Mouse (Mus musculus) intestine, embryonic 14.5 days (tissue): ENCODE measurements around the gene Arhgap4. TPM values are rescaled to one million over a fixed set of nuclear protein-coding genes. Genes with fewer than 3 reads are reported as not detected.

ENCODE experiments used
- ATAC-seq: fragments of 200-750 bp; cut with Nextera tagmentation; replicated peaks from 2 replicates; pipeline ENCODE4 v1.8.0; 2017; ENCODE audit warnings: low read depth, moderate number of reproducible peaks, moderate TSS enrichment, moderate library complexity; ENCODE audit not compliant: low FRiP score, low TSS enrichment
- DNase-seq: peaks from one replicate; pipeline ENCODE4 v3.0.0-alpha.2; 2018; ENCODE audit warnings: low spot score
- H3K27ac ChIP-seq: fragments of 300-500 bp; sonication (generic); 2 replicates; pipeline ENCODE4 v1.5.1; 2014; ENCODE audit warnings: low read depth, mild to moderate bottlenecking, control low read depth
- H3K27me3 ChIP-seq: fragments of 300-500 bp; sonication (generic); replicated peaks from 2 replicates; pipeline ENCODE4 v1.6.1; 2014; ENCODE audit warnings: low read length, control low read depth; ENCODE audit not compliant: control insufficient read depth, insufficient read depth
- H3K36me3 ChIP-seq: fragments of 300-500 bp; sonication (generic); 2 replicates; pipeline ENCODE4 v1.6.1; 2014; ENCODE audit warnings: low read length, control low read depth; ENCODE audit not compliant: control insufficient read depth, insufficient read depth
- H3K4me1 ChIP-seq: fragments of 300-500 bp; sonication (generic); replicated peaks from 2 replicates; pipeline ENCODE4 v1.6.1; 2014; ENCODE audit warnings: low read length, control low read depth, mixed read lengths; ENCODE audit not compliant: control insufficient read depth, insufficient read depth
- H3K4me2 ChIP-seq: fragments of 300-500 bp; sonication (generic); 2 replicates; pipeline ENCODE4 v1.6.1; 2014; ENCODE audit warnings: low read length
- H3K4me3 ChIP-seq: fragments of 300-500 bp; sonication (generic); 2 replicates; pipeline ENCODE4 v1.5.1; 2014; ENCODE audit warnings: low read depth, low read length, control low read depth, mixed read lengths
- H3K9ac ChIP-seq: fragments of 300-500 bp; sonication (generic); 2 replicates; pipeline ENCODE4 v1.6.1; 2014; ENCODE audit warnings: mild to moderate bottlenecking, low read length
- H3K9me3 ChIP-seq: fragments of 300-500 bp; sonication (generic); 2 replicates; pipeline ENCODE4 v1.6.1; 2016; ENCODE audit warnings: low read length, control low read depth; ENCODE audit not compliant: control insufficient read depth
- WGBS: fragments of 180-500 bp; shearing (Covaris S2); extraction: QIAGEN DNeasy Blood & Tissue Kit; methylation state at CpG from one replicate; pipeline ENCODE4 v1.1.7; 2014; 5-methylcytosine and 5-hydroxymethylcytosine counted together
- polyA plus RNA-seq: library from polyadenylated mRNA; unstranded; fragments of >200 nt; fragmentation: Nextera tagmentation; extraction: Ambion mirVana; gene quantifications from 2 replicates; pipeline ENCODE4 v1.2.1, GENCODE M21; 2014

Gene Arhgap4
- polyA plus RNA-seq, 1 experiment from 2014 or later = 4.3 TPM

DNA sequence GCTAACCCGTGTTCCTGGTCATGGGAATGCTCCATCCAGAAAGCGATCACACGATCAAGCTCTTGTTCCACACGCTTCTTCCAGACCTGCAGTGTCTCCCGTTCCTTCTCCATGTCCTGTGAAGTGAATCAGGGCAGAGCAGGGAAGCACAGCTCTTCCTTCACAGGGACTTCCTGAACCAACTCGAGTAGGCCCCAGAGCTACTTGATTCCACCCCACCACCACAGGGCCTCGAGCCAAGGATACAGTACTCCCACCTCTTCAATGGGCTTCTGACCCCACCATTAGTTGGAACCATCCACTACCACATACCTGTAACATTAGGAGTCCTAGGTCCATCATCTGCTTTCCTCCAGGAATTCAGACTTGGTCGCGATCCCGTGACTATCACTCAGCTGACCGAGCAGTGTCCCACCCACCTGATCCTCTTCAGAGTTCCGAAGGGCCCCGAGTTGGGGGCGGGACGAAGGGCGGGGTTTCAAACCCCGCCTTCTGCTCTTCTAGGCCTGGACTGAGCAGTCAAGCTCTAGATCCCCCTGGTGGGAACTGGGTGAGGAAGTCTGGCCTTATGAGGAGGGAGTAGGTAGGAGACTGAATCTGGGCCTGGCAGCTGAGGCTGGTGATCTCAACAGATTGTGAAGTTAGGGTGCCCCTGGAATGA, 8.9 kb upstream of the Arhgap4 start, which contains the start of gene Renbp:
Renbp (minus strand) TSS at position 449 of the 661 bp plus-strand sequence.
- ATAC-seq (peak; percentile 93), DNase-seq (peak; percentile 74)
- Histone ChIP-seq H3K9ac (peak within 1 kb of the TSS; percentile 25; the same call in 1 of the 2 replicates), H3K27me3 (no peaks in the 10 kb centered on the region), H3K36me3 (no peaks in the 10 kb centered on the region), H3K4me2 (peak within 1 kb of the TSS; percentile 46), H3K4me3 (peak within 1 kb of the TSS; percentile 38), H3K4me1 (no peaks in the 10 kb centered on the region), H3K9me3 (no peaks in the 10 kb centered on the region), H3K27ac (no peak within 1 kb of the TSS)
- 37% methylated on average over 17 of the region's 17 CpGs for WGBS

DNA sequence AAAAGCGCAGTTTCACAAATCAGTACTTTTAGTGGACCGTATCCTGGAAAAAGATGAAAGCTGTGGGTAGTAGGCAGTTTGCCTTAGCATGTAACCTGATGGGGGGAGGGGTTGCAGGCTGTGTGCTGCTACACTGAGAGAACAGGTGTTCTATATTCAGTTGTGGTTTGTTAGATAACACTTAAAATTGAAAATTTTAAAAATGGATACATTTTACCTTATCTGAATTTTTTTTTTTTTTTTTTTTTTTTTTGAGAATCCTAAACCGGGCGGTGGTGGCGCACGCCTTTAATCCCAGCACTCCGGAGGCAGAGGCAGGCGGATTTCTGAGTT, 846 bp upstream of the Arhgap4 start:
- 75% methylated on average over 8 of the region's 8 CpGs for WGBS
- H3K9me3 ChIP-seq = no peaks in the 10 kb centered on the region
- ATAC-seq (no peak), DNase-seq (no peak)
- peak overlapping the region; percentile 63 for H3K9ac ChIP-seq
- peak overlapping the region; percentile 57 for H3K4me2 ChIP-seq
- H3K4me1 ChIP-seq = no peaks in the 10 kb centered on the region
- H3K27ac ChIP-seq = peak overlapping the region; percentile 76; the same call in 1 of the 2 replicates
- peak overlapping the region; percentile 56 for H3K4me3 ChIP-seq
- H3K36me3 ChIP-seq = peaks cover 23% of the 10 kb centered on the region
- H3K27me3 ChIP-seq = 0 out of 2 replicates have a peak, but pooled peaks cover 3% of the 10 kb centered on the region

DNA sequence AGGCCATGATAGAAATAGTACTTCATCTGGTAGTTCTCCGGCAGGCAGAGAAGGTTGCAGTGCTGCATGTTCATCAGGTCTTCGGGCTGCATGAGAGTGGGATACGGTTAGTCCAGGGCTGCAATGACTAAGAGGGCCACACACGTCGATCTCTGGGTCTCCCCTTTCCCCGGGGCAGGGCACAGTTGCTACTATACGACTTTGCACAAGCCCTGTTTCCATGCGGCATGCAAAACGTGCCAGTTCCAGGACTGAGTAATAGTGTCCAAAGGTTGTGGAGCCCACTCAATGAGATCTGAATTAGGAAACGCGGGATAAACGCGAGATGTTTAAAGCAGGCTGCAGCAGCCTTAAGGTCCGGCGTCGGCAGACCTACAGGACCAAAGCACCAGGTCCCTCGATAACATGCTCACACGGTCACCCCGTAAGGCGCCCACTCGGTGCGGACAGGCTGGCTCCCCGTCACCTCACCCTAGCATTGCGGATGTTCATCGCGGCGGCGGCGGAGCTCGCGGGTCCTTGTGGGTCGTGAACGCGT, 316 bp downstream of the Arhgap4 start:
- H3K27ac ChIP-seq = peak overlapping the region; percentile 73
- H3K4me3 ChIP-seq = peak overlapping the region; percentile 56
- H3K36me3 ChIP-seq = peaks cover 23% of the 10 kb centered on the region
- peak overlapping the region; percentile 63 for H3K9ac ChIP-seq
- 13% methylated on average over 28 of the region's 34 CpGs for WGBS
- ATAC-seq (peak; percentile 30; the same call in 1 of the 2 replicates), DNase-seq (peak; percentile 58)
- no peaks in the 10 kb centered on the region for H3K4me1 ChIP-seq
- no peaks in the 10 kb centered on the region for H3K9me3 ChIP-seq
- 0 out of 2 replicates have a peak, but pooled peaks cover 3% of the 10 kb centered on the region for H3K27me3 ChIP-seq
- peak overlapping the region; percentile 61 for H3K4me2 ChIP-seq

DNA sequence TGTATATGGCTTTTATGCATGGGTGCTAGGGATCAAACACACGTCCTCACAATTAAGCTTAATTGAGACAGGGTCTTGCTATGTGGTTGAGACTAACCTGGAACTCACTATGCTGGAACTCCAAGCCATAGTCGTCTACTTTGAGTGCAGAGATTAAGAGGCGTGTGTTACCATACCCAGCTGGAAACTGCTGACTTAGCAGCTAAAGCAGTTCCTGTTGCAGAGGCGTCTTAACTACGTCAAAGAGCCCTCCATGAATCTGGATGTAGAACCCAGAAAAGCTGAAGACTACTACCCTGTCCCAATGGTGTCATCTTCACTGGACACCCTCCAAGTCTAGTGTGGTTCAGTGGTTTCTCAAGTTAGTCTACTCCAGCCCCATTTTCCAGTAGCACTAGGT, 3.0 kb downstream of the Arhgap4 start:
- Histone ChIP-seq H3K4me2 (no peak overlapping the region), H3K36me3 (peaks cover 23% of the 10 kb centered on the region), H3K27ac (no peak overlapping the region), H3K9ac (no peak overlapping the region), H3K27me3 (0 out of 2 replicates have a peak, but pooled peaks cover 3% of the 10 kb centered on the region), H3K4me1 (no peaks in the 10 kb centered on the region), H3K9me3 (no peaks in the 10 kb centered on the region), H3K4me3 (no peak overlapping the region)
- no peak for ATAC-seq
- WGBS = 85% methylated on average over 5 of the region's 5 CpGs
- DNase-seq = no peak

DNA sequence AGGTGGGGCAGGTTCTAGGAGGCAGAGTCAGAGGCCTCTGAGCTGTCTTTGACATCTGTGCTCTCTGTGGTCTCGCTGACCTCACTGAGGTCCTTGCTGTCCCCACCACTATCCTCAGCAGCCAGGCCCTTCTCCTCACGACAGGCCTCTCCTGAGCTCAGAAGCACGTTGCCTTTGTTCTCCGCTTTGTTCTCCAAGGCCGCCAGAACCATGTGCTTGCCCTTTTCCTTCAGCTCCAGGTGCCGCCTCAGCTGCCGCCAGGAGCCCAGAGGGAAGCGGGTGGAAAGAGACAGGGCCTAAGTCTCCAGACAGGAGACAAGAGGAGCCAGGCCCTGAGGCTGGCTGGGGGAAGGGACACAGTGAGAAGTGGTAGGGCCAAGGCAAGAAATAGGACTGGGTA, 4.7 kb downstream of the Arhgap4 start:
- 85% methylated on average over 8 of the region's 8 CpGs for whole genome bisulfite sequencing
- ATAC-seq (no peak), DNase-seq (no peak)
- Histone ChIP-seq H3K27ac (no peak overlapping the region), H3K27me3 (0 out of 2 replicates have a peak, but pooled peaks cover 3% of the 10 kb centered on the region), H3K9ac (no peak overlapping the region), H3K36me3 (peaks cover 23% of the 10 kb centered on the region), H3K9me3 (no peaks in the 10 kb centered on the region), H3K4me3 (no peak overlapping the region), H3K4me2 (no peak overlapping the region), H3K4me1 (no peaks in the 10 kb centered on the region)

DNA sequence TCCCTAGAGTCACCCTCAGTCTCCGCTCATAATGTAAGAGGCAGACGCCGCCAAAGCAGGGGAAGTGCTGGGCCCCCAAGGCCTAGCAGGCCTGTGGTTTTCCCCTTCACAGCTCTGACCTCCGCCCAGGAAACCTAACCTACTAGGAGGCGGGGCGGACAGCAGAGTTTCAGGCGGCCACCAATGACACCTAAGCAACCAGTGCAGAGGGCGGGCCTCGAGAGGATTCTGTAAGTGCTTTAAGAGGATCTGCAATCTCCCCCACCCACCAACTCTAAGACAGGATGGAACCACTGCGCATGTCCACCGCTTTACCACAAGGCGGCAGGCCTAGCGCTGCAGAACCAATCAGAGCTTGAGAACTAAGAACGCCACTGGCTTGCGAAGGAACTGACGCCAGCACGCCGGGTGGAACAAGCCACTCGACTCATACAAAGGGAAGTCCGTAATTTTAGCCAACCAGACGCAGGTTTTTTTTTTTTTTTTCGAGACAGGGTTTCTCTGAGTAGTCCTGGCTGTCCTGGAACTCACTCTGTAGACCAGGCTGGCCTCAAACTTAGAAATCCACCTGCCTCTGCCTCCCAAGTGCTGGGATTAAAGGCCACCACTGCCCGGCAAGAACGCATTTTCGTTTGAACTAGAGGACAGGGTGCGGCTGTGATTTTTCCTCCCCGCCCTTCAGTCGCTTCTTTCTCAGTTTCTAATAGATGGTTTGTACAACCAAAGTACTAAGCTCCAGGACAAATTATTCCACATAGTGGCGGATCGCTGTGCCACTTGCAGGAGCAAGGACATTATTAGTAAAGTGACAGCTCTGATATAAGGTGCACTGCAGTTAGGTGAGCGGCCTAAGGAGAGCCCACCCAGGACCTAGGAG, 6.6 kb downstream of the Arhgap4 start:
- Histone ChIP-seq H3K9ac (peak overlapping the region; percentile 20; the same call in 1 of the 2 replicates), H3K4me1 (no peaks in the 10 kb centered on the region), H3K4me3 (no peak overlapping the region), H3K9me3 (no peaks in the 10 kb centered on the region), H3K36me3 (peaks cover 23% of the 10 kb centered on the region), H3K27ac (peak overlapping the region; percentile 73), H3K27me3 (0 out of 2 replicates have a peak, but pooled peaks cover 7% of the 10 kb centered on the region), H3K4me2 (peak overlapping the region; percentile 36)
- DNase-seq (peak; percentile 73), ATAC-seq (peak; percentile 97)
- 19% methylated on average over 31 of the region's 31 CpGs for WGBS

DNA sequence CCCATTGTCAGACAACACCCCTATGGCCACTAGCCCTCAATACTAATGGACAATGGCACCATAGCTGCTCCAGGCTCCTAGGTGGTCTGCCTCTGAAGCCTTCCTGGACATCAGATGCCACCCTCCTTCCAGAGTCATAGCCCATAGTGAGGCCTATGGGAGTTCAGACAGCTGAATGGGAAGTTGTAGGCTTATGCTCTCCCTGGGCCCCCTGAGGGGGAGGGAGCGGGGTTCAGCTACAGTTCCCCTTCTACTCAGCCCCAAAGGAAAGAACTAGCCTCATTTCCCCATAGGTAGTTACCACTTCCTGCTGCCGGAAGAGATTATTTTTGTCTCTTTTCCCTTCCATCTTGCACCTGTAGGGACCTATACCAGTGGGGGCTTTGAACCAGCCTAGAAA, 10.1 kb downstream of the Arhgap4 start:
- no peaks in the 10 kb centered on the region for H3K9me3 ChIP-seq
- H3K36me3 ChIP-seq = no peaks in the 10 kb centered on the region
- no peaks in the 10 kb centered on the region for H3K4me1 ChIP-seq
- no peak overlapping the region for H3K4me3 ChIP-seq
- H3K9ac ChIP-seq = no peak overlapping the region
- WGBS = 87% methylated on average over 2 of the region's 2 CpGs
- H3K27ac ChIP-seq = no peak overlapping the region
- no peak overlapping the region; the same call in 1 of the 2 replicates for H3K4me2 ChIP-seq
- ATAC-seq (no peak), DNase-seq (no peak)
- H3K27me3 ChIP-seq = 0 out of 2 replicates have a peak, but pooled peaks cover 4% of the 10 kb centered on the region

DNA sequence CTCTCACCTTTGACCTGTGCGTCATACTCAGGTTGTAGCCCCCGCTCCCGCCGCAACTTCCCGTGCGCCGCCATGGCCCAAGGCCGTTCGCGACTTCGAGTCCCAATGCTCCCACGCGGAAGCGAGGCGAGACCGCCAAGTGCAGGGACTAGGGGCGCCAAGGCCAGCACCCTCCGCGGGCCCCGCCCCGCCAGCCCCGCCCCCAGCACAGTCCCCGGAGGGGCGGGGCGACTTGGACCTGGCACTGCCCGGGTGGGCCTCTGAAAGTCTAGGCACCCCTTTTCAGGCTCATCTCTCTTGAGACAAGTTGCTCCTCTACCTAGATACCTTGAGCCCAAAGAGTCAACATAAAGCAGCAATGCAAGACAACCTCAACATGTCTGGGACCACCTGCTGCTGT, 10.5 kb downstream of the Arhgap4 start:
- 0 out of 2 replicates have a peak, but pooled peaks cover 4% of the 10 kb centered on the region for H3K27me3 ChIP-seq
- H3K27ac ChIP-seq = no peak overlapping the region
- H3K4me1 ChIP-seq = no peaks in the 10 kb centered on the region
- DNase-seq (no peak), ATAC-seq (no peak)
- peak overlapping the region; percentile 37 for H3K4me2 ChIP-seq
- no peaks in the 10 kb centered on the region for H3K9me3 ChIP-seq
- WGBS = 16% methylated on average over 25 of the region's 26 CpGs
- no peaks in the 10 kb centered on the region for H3K36me3 ChIP-seq
- H3K4me3 ChIP-seq = no peak overlapping the region
- H3K9ac ChIP-seq = no peak overlapping the region
